Mouse (Mus musculus) thymus, postnatal 25 days (tissue): Measurements from ENCODE around the gene Dtx3l.
"Not testable (repeated sequence)": the region's sequence is repeated elsewhere in the genome, so short reads cannot be mapped to it uniquely, and the experiment has no call there.

Source experiments
- DNase-seq: peaks from one replicate; pipeline ENCODE4 v3.0.0; 2022

Dtx3l gene

DNA sequence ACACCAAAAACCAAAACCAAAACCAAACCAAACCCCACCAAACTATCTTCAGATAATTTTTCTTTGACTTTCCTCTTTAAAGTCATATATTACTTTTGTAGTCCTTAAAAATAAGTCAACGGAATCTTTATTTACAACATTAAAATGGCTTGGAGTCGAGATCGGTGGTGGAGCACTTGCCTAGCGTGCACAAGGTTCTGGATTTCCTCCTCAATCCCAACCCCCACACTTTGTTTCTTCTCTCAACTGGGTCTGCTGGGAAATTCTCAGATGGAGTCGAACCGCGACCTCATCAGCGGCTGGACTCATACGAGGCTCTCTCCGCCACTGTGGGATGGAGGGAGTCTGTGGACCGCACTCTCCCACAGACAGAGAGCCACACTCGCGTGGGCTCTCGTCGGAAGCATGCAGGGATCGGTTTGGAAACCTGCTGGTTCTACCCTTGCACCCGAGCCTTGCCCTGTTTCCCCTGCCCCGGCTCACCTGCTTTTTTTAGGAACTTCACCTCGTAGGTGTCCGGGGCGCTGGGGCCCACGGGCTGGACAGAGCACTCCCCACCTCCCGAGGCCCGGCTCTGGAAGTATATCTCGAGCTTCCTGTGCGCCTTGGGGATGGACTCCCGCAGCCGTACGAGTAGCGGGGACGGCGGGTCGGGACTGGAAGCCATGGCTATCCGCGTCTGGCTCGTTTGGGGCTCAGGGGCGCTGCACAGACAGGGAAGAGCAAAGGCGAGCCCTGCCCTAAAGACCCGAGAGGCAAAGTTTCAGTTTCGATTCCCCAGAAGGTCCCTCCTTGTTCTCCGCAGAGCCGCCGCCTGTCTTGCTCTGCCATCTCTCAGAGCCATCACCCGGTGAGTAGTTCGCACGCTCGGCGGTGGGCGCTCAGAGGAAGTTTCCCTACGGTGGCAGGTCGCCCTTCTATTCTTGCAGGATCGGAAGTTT is at the start of gene Dtx3l, which contains the start of gene Parp9:
Gene Dtx3l, minus strand, starts transcription at position 941 of the 941 bp plus-strand sequence.
Gene Parp9, plus strand, starts transcription at position 260 of the 941 bp plus-strand sequence.
- peak; percentile 81 for DNase-seq

DNA sequence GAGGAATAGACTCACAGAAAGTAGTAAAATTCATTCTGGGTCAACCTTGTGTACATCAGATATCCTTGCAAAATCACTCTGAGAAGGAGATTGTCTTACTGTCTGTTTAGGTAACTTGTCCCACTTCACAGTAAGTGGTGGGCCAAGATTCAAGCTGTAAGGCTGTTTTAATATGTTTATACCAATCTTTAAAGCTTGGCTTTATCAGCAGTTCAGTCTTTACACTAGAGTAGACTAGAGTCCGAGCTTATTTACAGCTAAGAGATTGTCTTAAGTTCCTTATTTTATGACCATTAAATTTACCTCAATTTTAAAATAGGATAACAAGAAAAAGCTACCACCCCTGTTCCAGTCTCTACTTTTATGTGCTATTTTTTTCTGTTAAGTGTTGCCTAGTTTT is 49.0 kb upstream of the Dtx3l start:
- no peak for DNase-seq

DNA sequence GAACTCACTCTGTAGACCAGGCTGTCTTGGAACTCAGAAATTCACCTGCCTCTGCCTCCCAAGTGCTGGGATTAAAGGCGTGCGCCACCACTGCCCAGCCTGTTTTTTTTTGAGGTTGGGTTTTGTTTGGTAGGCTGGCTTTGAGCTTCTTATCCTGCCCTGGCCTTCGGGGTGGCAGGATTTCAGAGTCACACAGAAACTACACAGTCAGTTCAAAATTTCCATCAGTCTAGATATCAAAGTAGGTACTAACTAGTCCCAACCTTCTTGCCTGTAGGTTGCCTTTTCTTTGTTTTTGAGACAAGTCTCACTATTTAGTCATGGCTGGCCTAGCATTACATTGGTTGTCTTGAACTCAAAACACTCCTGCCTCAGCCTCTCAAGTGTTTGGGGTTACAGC is 45.5 kb upstream of the Dtx3l start:
- DNase-seq: no peak

DNA sequence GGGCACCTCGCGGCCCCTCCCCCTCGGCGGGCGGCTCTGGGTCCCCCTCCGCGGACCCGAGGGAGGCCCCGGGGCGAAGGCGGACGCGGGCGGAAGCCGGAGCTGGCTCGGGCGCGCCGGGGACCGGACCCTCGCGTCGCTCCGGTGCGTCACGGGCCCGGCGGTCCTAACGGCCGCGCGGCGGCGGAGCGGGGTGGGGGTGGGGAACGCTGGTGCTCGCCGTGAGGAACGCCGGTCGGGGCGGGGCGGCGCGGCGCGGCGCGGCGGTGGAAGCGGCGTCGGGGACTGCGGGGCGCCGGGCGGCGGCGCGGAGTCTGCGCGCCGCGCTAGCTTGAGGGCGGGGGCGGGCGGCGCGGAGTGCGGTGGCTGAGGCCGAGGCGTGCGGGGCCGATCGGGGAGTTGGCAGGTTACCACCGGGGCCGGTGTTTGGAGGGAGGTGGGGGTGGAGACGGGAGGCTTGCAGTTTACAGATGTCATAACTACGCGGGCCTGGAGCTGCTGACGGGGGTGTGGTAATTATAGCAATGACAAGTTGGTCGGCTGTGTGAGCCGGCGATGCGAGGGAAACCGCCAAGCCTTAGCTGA is 44.7 kb upstream of the Dtx3l start:
- DNase-seq: peak; percentile 59

- peak; percentile 92 for DNase-seq
Measured at GRCm38 (mm10) chr16:35982902-35983516, 44.1 kb upstream of the Dtx3l start.

GRCm38 (mm10) chr16:35982506-35982901 is 43.6 kb upstream of the Dtx3l start:
- no peak for DNase-seq

DNA sequence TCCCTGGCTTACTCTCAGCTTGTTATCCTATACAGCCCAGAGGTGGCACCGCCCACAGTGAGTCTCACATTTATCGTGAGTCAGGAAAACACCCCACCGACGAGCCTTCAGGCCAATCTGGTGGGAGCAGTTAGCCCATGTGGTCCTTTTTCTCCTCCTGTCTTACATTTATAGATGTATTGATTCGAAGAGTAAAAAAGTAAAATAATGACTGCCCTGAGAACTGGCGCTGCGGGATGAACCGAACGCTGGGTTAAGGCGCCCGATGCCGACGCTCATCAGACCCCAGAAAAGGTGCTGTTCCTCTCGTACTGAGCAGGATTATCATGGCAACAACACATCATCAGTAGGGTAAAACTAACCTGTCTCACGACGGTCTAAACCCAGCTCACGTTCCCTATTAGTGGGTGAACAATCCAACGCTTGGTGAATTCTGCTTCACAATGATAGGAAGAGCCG is 42.4 kb upstream of the Dtx3l start:
- DNase-seq: peak; percentile 100

DNA sequence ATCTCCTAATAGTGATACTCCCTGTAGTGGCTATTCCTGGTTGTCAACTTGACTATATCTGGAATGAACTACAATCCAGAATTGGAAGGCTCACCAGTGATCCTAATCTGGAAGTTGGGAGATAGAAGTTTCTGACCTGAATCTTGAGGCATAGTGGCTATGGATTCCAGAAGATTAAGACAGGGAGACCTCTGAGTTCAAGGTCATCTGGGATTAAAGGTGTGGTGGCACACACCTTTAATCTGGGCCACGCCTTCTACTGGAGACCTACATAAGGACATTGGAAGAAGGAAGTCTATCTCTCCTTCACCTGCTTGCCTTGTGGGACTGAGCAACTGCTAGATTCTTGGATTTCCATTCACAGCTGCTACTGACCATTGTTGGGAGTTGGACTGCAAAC is 39.5 kb upstream of the Dtx3l start, which contains the start of gene Kpna1:
Gene Kpna1, plus strand, starts transcription at position 301 of the 400 bp plus-strand sequence.
- DNase-seq: not testable (repeated sequence)

GRCm38 (mm10) chr16:35974021-35974420 is 35.1 kb upstream of the Dtx3l start:
- no peak for DNase-seq

DNA sequence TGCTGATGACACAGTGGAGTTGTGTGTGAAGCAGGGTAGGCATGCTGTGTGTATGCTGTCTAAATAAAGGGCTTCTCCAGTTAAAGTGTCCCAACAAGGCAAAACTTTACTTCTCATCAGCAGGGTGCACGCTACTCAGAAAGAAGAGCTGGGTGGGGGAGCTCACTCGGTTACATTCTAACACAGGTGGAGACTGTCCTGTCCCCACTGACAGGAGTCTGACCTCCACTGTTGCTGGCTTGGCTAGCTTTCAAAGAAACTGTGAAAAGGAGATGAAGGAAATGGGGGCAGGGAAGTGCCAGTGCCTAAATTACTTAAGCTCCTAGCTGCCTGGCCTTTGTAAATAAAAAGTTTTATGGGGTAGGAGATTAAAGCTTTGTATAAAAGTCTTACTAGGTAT is 29.2 kb upstream of the Dtx3l start:
- no peak for DNase-seq

DNA sequence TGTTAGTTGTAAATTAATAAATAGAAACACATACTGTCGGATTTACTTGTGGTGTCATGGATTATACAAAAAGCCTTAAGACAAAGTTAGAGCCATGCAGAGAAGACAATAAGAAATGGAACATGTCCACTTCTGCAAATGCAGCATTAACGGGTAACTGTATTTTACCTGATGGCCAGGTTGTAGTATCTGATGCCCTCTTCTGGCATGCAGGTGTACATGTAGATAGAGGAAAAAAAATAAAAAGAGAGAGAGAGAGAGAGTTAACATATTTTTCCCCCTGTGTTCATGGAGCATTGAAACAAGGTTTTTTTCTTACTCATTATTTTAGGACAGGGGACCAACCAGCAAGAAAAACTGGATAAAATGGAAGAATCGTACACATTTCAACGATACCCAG is 28.4 kb upstream of the Dtx3l start:
- no peak for DNase-seq

- DNase-seq: no peak
Measured at GRCm38 (mm10) chr16:35966411-35967115, 27.6 kb upstream of the Dtx3l start.

- DNase-seq: not testable (repeated sequence)
Measured at GRCm38 (mm10) chr16:35965991-35966390, 27.0 kb upstream of the Dtx3l start.

DNA sequence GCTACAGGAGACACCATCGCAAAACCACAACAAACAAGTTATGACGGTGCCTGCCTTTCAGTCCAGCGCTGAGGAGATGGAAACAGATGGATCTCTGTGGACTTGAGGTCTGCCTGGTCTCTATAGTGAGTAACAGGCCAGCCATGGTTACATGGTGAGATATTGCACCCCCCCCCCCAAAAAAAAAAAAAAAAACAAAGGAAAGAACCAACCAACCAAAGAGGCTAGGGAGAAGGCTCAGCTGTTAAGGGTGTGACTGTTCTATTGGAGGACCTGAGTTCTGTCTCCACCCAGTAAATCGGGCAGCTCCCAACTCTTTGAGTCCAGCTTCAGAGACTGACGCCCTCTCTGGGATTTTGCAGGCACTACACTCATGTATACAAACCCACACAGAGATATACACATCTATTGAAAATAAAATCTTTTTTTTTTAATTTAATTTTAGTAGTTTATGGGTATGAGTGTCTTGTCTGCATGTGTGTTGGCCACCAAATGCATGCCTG is 13.7 kb upstream of the Dtx3l start:
- no peak for DNase-seq

DNA sequence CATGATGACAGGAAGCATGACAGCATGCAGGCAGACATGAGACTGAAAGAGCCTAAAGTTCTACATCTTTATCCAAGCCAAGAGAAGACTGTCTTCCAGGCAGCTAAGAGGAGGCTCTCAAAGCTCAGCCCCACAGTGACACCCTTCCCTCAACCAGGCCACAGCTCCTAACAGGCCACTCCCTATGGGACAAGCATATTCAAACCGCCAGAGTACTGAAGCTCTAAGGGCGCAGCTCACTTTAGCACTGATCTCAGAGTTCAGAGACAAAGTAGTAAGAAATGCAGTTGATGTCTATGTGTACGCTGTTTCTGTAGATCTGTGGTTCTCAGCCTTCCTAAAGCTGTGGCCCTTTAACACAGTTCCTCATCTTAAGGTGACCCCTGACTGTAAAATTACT is 12.3 kb upstream of the Dtx3l start:
- no peak for DNase-seq

DNA sequence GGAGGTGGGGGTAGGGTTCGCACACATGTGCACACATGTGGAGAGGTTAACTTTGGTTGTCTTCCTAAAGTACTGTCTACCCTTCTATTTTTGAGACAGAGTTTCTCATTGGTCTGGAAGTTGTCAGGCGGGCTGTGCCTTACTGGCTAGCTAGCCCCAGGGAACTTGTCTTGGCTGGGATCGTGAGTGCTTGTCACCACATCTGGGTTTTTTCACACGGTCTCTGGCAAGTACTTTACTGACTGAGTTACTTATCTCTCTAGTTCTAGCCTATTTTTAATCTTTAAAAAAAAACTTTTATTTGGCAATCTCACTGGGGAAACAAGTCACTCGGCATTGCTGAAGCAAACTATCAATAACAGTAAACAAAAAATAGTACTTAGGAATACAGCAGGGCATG is 10.3 kb upstream of the Dtx3l start:
- no peak for DNase-seq

DNA sequence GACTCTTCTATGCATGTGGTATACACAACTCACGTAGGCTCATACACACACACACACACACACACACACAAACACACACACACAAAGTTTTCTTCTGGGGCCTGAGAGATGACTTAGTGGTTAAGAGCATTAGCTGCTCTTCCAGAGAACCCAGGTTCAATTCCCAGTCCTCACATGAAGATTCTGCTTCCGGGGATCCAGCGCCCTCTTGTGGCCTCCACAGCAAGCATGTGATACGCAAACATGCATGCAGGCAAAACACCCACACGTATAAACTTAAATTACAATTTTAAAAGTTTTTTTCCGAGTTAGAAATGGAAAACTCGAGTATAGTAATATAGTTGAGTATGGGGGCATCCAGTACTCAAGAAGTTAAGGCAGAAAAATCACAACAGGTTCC is 2.4 kb upstream of the Dtx3l start:
- peak; percentile 39 for DNase-seq

GRCm38 (mm10) chr16:35939690-35940089 is 739 bp upstream of the Dtx3l start:
- peak; percentile 90 for DNase-seq

- DNase-seq: no peak
Measured at GRCm38 (mm10) chr16:35939261-35939660, 310 bp upstream of the Dtx3l start.

DNA sequence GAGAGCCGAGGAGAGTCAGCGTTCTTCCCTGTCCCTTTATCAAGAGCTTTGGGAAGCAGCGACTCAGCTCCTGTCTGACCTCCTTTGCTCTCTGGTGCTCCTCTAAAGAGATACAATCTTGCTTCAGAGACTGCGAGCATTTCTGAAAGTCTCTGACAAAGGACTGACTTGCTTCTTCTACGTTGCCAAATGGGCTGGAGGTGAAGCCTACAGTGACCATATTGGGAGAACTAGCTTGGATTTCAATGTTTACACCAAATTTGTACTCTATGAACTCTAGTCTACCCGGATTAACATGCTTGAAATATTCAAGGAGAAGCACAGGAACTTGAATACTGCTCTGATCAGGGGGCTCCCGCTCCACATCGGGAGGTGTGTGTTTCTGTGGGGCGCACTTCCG is 5.8 kb downstream of the Dtx3l start:
- no peak for DNase-seq

GRCm38 (mm10) chr16:35932179-35933055 is 6.5 kb downstream of the Dtx3l start:
- DNase-seq: no peak

DNA sequence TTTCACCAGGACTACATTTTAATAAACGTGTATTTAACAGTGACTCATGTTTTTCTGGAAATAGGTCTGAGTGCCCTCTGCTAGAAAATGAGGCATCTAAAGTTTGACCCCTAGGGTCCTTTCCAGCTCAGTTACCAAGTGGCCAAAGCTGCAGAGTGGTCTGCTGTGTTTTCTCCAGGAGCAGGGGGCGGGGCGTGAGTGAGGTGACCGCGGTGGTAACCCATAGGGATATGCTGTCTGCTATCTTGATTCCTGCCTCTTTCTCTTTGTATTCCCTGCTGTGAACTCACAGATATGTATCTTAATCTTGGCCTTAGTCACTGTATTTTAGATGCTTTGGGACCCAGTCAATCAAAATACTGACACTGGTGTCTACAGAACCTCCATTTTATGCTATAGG is 14.6 kb downstream of the Dtx3l start:
- no peak for DNase-seq
